Mouse (Mus musculus) heart, embryonic 16.5 days (tissue): ENCODE results near the gene Scpep1. TPM values are rescaled to one million over a fixed set of nuclear protein-coding genes. Genes with fewer than 3 reads are reported as not detected.
"Not testable (repeated sequence)": the region's sequence is repeated elsewhere in the genome, so short reads cannot be mapped to it uniquely, and the experiment has no call there.

Experiments
- ATAC-seq: fragments of 200-750 bp; cut with Nextera tagmentation; replicated peaks from 2 replicates; pipeline ENCODE4 v1.8.0; 2017; ENCODE audit warnings: moderate number of reproducible peaks; ENCODE audit not compliant: insufficient read depth, low FRiP score; ENCODE audit errors: extremely low read depth
- H3K27ac ChIP-seq: fragments of 300-500 bp; sonication (generic); 2 replicates; pipeline ENCODE4 v1.5.1; 2014; ENCODE audit warnings: mild to moderate bottlenecking, low read length, control low read depth, moderate library complexity
- H3K27me3 ChIP-seq: fragments of 300-500 bp; sonication (generic); 2 replicates; pipeline ENCODE4 v1.6.1; 2014; ENCODE audit warnings: low read length, mixed read lengths; ENCODE audit not compliant: control insufficient read depth, insufficient read depth
- H3K36me3 ChIP-seq: fragments of 300-500 bp; sonication (generic); 2 replicates; pipeline ENCODE4 v1.6.1; 2014; ENCODE audit not compliant: control insufficient read depth, insufficient read depth
- H3K4me1 ChIP-seq: fragments of 300-500 bp; sonication (generic); 2 replicates; pipeline ENCODE4 v1.6.1; 2014; ENCODE audit warnings: low read length, mixed read lengths; ENCODE audit not compliant: control insufficient read depth, insufficient read depth
- H3K4me2 ChIP-seq: fragments of 300-500 bp; sonication (generic); 2 replicates; pipeline ENCODE4 v1.6.1; 2014; ENCODE audit warnings: low read depth, mild to moderate bottlenecking, control low read depth, low read length
- H3K4me3 ChIP-seq: fragments of 300-500 bp; sonication (generic); 2 replicates; pipeline ENCODE4 v1.5.1; 2014; ENCODE audit warnings: mild to moderate bottlenecking, control low read depth, low read length
- H3K9ac ChIP-seq: fragments of 300-500 bp; sonication (generic); 2 replicates; pipeline ENCODE4 v1.6.1; 2014; ENCODE audit warnings: low read length, control low read depth
- H3K9me3 ChIP-seq: fragments of 300-500 bp; sonication (generic); replicated peaks from 2 replicates; pipeline ENCODE4 v1.6.1; 2016; ENCODE audit warnings: low read length; ENCODE audit not compliant: control insufficient read depth
- WGBS: fragments of 180-500 bp; shearing (Covaris S2); extraction: QIAGEN DNeasy Blood & Tissue Kit; methylation state at CpG from one replicate; pipeline ENCODE4 v1.1.7; 2014; 5-methylcytosine and 5-hydroxymethylcytosine counted together
- polyA plus RNA-seq: library from polyadenylated mRNA; unstranded; fragments of >200 nt; fragmentation: Nextera tagmentation; extraction: Ambion mirVana; gene quantifications from 2 replicates; pipeline ENCODE4 v1.2.1, GENCODE M21; 2015

Scpep1 gene
- polyA plus RNA-seq, 1 experiment from 2014 or later: 43.6 TPM

GRCm38 (mm10) chr11:88895800-88896232 is 59.4 kb downstream of the Scpep1 start:
- H3K9me3 ChIP-seq, H3K36me3 ChIP-seq, ATAC-seq, H3K27ac ChIP-seq, H3K4me1 ChIP-seq, H3K27me3 ChIP-seq: not testable (repeated sequence)
- Histone ChIP-seq H3K4me2 (peak overlapping the region; percentile 36; the same call in 1 of the 2 replicates), H3K4me3 (peak overlapping the region; percentile 43), H3K9ac (0 out of 2 replicates have a peak overlapping the region, but pooled peaks have one; percentile 49)
- 29% methylated on average over 24 of the region's 39 CpGs for WGBS

GRCm38 (mm10) chr11:88895235-88895634 is 60.0 kb downstream of the Scpep1 start:
- 26% methylated on average over 14 of the region's 20 CpGs for WGBS
- H3K4me3 ChIP-seq: peak overlapping the region; percentile 43
- not testable (repeated sequence) for H3K27ac ChIP-seq, ATAC-seq, H3K27me3 ChIP-seq, H3K9me3 ChIP-seq, H3K4me1 ChIP-seq, H3K9ac ChIP-seq, H3K36me3 ChIP-seq
- peak overlapping the region; percentile 34; the same call in 1 of the 2 replicates for H3K4me2 ChIP-seq

GRCm38 (mm10) chr11:88894279-88894678 is 61.0 kb downstream of the Scpep1 start:
- H3K4me1 ChIP-seq, H3K9me3 ChIP-seq, H3K9ac ChIP-seq, H3K27me3 ChIP-seq, ATAC-seq, H3K4me3 ChIP-seq, H3K4me2 ChIP-seq, H3K27ac ChIP-seq, H3K36me3 ChIP-seq: not testable (repeated sequence)
- 92% methylated on average over 10 of the region's 14 CpGs for WGBS

GRCm38 (mm10) chr11:88893501-88893900 is 61.8 kb downstream of the Scpep1 start:
- not testable (repeated sequence) for H3K36me3 ChIP-seq, H3K4me3 ChIP-seq, H3K4me1 ChIP-seq, H3K9ac ChIP-seq, H3K9me3 ChIP-seq, H3K27me3 ChIP-seq, H3K4me2 ChIP-seq, H3K27ac ChIP-seq, ATAC-seq
- WGBS: 90% methylated on average over 2 of the region's 8 CpGs

- H3K27me3 ChIP-seq, H3K4me1 ChIP-seq, ATAC-seq, H3K27ac ChIP-seq, H3K36me3 ChIP-seq, H3K4me2 ChIP-seq, H3K4me3 ChIP-seq, H3K9me3 ChIP-seq, H3K9ac ChIP-seq: not testable (repeated sequence)
- 67% methylated on average over 20 of the region's 24 CpGs for WGBS
Measured at GRCm38 (mm10) chr11:88892789-88893188, 62.5 kb downstream of the Scpep1 start.

GRCm38 (mm10) chr11:88891921-88892561 is 63.2 kb downstream of the Scpep1 start:
- H3K9me3 ChIP-seq, ATAC-seq, H3K9ac ChIP-seq, H3K27me3 ChIP-seq, H3K36me3 ChIP-seq, H3K27ac ChIP-seq, H3K4me2 ChIP-seq, H3K4me1 ChIP-seq, H3K4me3 ChIP-seq: not testable (repeated sequence)
- WGBS: 94% methylated on average over 17 of the region's 24 CpGs

- WGBS: 94% methylated on average over 8 of the region's 12 CpGs
- not testable (repeated sequence) for H3K4me2 ChIP-seq, H3K36me3 ChIP-seq, H3K9ac ChIP-seq, H3K9me3 ChIP-seq, H3K4me1 ChIP-seq, H3K27ac ChIP-seq, H3K4me3 ChIP-seq, ATAC-seq, H3K27me3 ChIP-seq
Measured at GRCm38 (mm10) chr11:88891446-88891845, 63.8 kb downstream of the Scpep1 start.

GRCm38 (mm10) chr11:88890904-88891303 is 64.4 kb downstream of the Scpep1 start:
- H3K4me2 ChIP-seq, H3K4me3 ChIP-seq, ATAC-seq, H3K9ac ChIP-seq, H3K27ac ChIP-seq, H3K36me3 ChIP-seq, H3K9me3 ChIP-seq, H3K27me3 ChIP-seq, H3K4me1 ChIP-seq: not testable (repeated sequence)
- WGBS: 91% methylated on average over 6 of the region's 11 CpGs

GRCm38 (mm10) chr11:88888996-88889395 is 66.3 kb downstream of the Scpep1 start:
- ATAC-seq: no peak
- Histone ChIP-seq H3K4me2 (no peak overlapping the region), H3K9ac (no peak overlapping the region), H3K27me3 (no peaks in the 10 kb centered on the region), H3K4me3 (no peak overlapping the region), H3K9me3 (no peaks in the 10 kb centered on the region), H3K36me3 (no peaks in the 10 kb centered on the region), H3K4me1 (no peaks in the 10 kb centered on the region), H3K27ac (no peak overlapping the region)
- 68% methylated on average over 2 of the region's 2 CpGs for WGBS
